Mouse (Mus musculus) liver, embryonic 14.5 days (tissue): Measurements from ENCODE around the gene Gabrg1. TPM values are rescaled to one million over a fixed set of nuclear protein-coding genes. Genes with fewer than 3 reads are reported as not detected.

Source experiments
- ATAC-seq: fragments of 200-750 bp; cut with Nextera tagmentation; 2 replicates; pipeline ENCODE4 v1.8.0; 2017; ENCODE audit warnings: moderate number of reproducible peaks, mild to moderate bottlenecking, moderate library complexity; ENCODE audit not compliant: insufficient read depth
- DNase-seq, 3 experiments: peaks; one replicate each; pipeline ENCODE4 v3.0.0-alpha.2; 2012 to 2013; ENCODE audit warnings: low read depth in 3 of 3, low spot score in 3 of 3
- H3K27ac ChIP-seq: fragments of 300-500 bp; sonication (generic); 2 replicates; pipeline ENCODE4 v1.5.1; 2014; ENCODE audit warnings: moderate library complexity, mild to moderate bottlenecking, control low read depth, inconsistent platforms
- H3K27me3 ChIP-seq: fragments of 300-500 bp; sonication (generic); 2 replicates; pipeline ENCODE4 v1.6.1; 2014; ENCODE audit warnings: mild to moderate bottlenecking, low read length, moderate library complexity; ENCODE audit not compliant: control insufficient read depth, insufficient read depth
- H3K36me3 ChIP-seq: fragments of 300-500 bp; sonication (generic); replicated peaks from 2 replicates; pipeline ENCODE4 v1.6.1; 2014; ENCODE audit warnings: low read depth; ENCODE audit not compliant: control insufficient read depth, insufficient read depth
- H3K4me1 ChIP-seq, 2 experiments: fragments of 200-500 bp in 1 of 2; fragments of 300-500 bp in 1 of 2; sonication (generic) in 1 of 2; replicated peaks; 2 replicates each; pipeline ENCODE4 v1.6.1; 2012 to 2014; ENCODE audit warnings: antibody characterized with exemption in 1 of 2, inconsistent platforms in 1 of 2, low read length in 1 of 2; ENCODE audit not compliant: control insufficient read depth in 2 of 2, insufficient read depth in 2 of 2
- H3K4me2 ChIP-seq: fragments of 300-500 bp; sonication (generic); 2 replicates; pipeline ENCODE4 v1.6.1; 2014; ENCODE audit warnings: low read depth, mild to moderate bottlenecking, control low read depth, moderate library complexity
- H3K4me3 ChIP-seq, 2 experiments: fragments of 200-500 bp in 1 of 2; fragments of 300-500 bp in 1 of 2; sonication (generic) in 1 of 2; 2 replicates each; pipeline ENCODE4 v1.5.1; 2012 to 2014; ENCODE audit warnings: low read depth in 2 of 2, low read length in 2 of 2, mild to moderate bottlenecking in 2 of 2, control low read depth in 1 of 2, inconsistent platforms in 1 of 2, moderate library complexity in 1 of 2; ENCODE audit not compliant: insufficient read depth in 1 of 2
- H3K9ac ChIP-seq: fragments of 300-500 bp; sonication (generic); replicated peaks from 2 replicates; pipeline ENCODE4 v1.6.1; 2014; ENCODE audit warnings: mild to moderate bottlenecking, control low read depth, moderate library complexity
- H3K9me3 ChIP-seq: fragments of 300-500 bp; sonication (generic); 2 replicates; pipeline ENCODE4 v1.6.1; 2016; ENCODE audit warnings: low read length, mixed read lengths; ENCODE audit not compliant: control insufficient read depth
- CTCF ChIP-seq: IDR thresholded peaks from 2 replicates; pipeline ENCODE4 v1.5.1; 2016; ENCODE audit warnings: antibody characterized with exemption, low read depth, control low read depth
- EP300 ChIP-seq: IDR thresholded peaks from 2 replicates; pipeline ENCODE4 v1.6.1; 2016; ENCODE audit warnings: antibody characterized with exemption, low read depth
- WGBS: fragments of 180-500 bp; shearing (Covaris S2); extraction: QIAGEN DNeasy Blood & Tissue Kit; methylation state at CpG from one replicate; pipeline ENCODE4 v1.1.7; 2014; ENCODE audit not compliant: insufficient replicate concordance; 5-methylcytosine and 5-hydroxymethylcytosine counted together
- polyA plus RNA-seq, 2 experiments: library from polyadenylated mRNA; depleted of rRNA in 1 of 2; stranded (reverse) in 1 of 2; unstranded in 1 of 2; fragments of >200 nt; fragmentation: Nextera tagmentation in 1 of 2; extraction: Ambion mirVana in 1 of 2; gene quantifications; 2 replicates each; pipeline versions ENCODE4 v1.2.1 to v1.2.3; 2012 to 2014

The Gabrg1 gene
- polyA plus RNA-seq, 2 experiments: not detected

GRCm38 (mm10) chr5:70736156-70736555, 106.3 kb downstream of the Gabrg1 start:
- 51% methylated on average over 2 of the region's 2 CpGs for WGBS

GRCm38 (mm10) chr5:70704361-70704760, 138.1 kb downstream of the Gabrg1 start:
- no peak overlapping the region for H3K27ac ChIP-seq
- no peak overlapping the region for H3K4me2 ChIP-seq
- no peaks in the 10 kb centered on the region for H3K36me3 ChIP-seq
- no peak for ATAC-seq
- DNase-seq: no peak
- H3K4me3 ChIP-seq: no peak overlapping the region
- H3K27me3 ChIP-seq: no peaks in the 10 kb centered on the region
- H3K4me1 ChIP-seq: no peaks in the 10 kb centered on the region
- no peak overlapping the region for H3K9ac ChIP-seq
- no peak for TF ChIP-seq CTCF
- no peak for TF ChIP-seq EP300
- H3K9me3 ChIP-seq: no peaks in the 10 kb centered on the region

More at GRCm38 (mm10) chr5:70736156-70736555, 106.3 kb downstream of the Gabrg1 start:
- Histone ChIP-seq H3K4me3 (no peak overlapping the region), H3K4me2 (no peak overlapping the region), H3K4me1 (no peaks in the 10 kb centered on the region), H3K27ac (no peak overlapping the region), H3K9me3 (no peaks in the 10 kb centered on the region), H3K9ac (no peak overlapping the region), H3K27me3 (no peaks in the 10 kb centered on the region), H3K36me3 (no peaks in the 10 kb centered on the region)
- TF ChIP-seq CTCF (no peak), EP300 (no peak)
- no peak for DNase-seq
- no peak for ATAC-seq
